In the genomic region with DNA sequence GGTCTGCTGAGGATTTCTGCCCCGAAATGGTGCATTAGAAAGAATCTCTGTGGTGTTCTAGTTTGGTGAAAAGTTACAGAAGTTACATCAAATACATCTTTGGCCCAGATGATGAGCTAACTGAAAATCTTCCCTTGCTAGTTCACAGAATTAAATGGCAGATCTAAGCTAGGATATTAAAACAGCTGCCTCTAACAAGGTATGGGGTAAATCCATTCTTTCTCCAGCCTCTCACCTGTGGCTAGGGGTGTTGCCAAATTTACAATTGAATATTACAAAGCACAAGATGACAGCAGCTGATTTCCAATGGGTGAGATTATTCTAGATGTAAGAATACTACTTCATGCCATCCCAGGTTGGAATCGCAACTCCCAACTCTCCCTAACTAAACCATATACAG, we compare ENCODE assay signal across 8 mouse cellular contexts. TPM values are rescaled to one million over a fixed set of nuclear protein-coding genes. Genes with fewer than 3 reads are reported as not detected.
DNase-seq lines count a peak whose midpoint lies in the region; ATAC-seq and TF ChIP-seq lines count a peak whose summit lies in the region.

A gene (plus strand): TSS at position 301 of the 400 bp plus-strand sequence.

- peak within 1 kb of the TSS; percentile 96 for H3K4me3 ChIP-seq in kidney, embryonic 14.5 days (ENCODE audit: low read length)
- peak within 1 kb of the TSS; percentile 94 for H3K4me3 ChIP-seq in gastrocnemius, adult 2 months
- H3K4me3 ChIP-seq in hindbrain, postnatal 0 days (ENCODE audit: low read length), result peak within 1 kb of the TSS; percentile 79

- intact Hi-C loops in gastrocnemius, adult 2 months (cut with DNase I), result loop anchor here (5.0 kb wide), 1 partner anchor 91 kb away; no protein-coding TSS in a partner anchor

- H3K4me2 ChIP-seq in kidney, embryonic 14.5 days (replicated peaks; ENCODE audit: low read depth, low read length), result peak within 1 kb of the TSS; percentile 60
- peak within 1 kb of the TSS; percentile 81 for H3K4me2 ChIP-seq in hindbrain, postnatal 0 days (ENCODE audit: low read depth, low read length)

- H3K9ac ChIP-seq in kidney, embryonic 14.5 days (ENCODE audit: low read depth, low read length), result peak within 1 kb of the TSS; percentile 99
- peak within 1 kb of the TSS; percentile 100 for H3K9ac ChIP-seq in hindbrain, postnatal 0 days (replicated peaks; ENCODE audit: low read length)

- peaks cover 10% of the 10 kb centered on the region for H3K4me1 ChIP-seq in kidney, embryonic 14.5 days (ENCODE audit: control insufficient read depth, insufficient read depth, low read length)
- no peaks in the 10 kb centered on the region; the same call in 1 of the 2 replicates for H3K4me1 ChIP-seq in hindbrain, postnatal 0 days (ENCODE audit: insufficient read depth, low read length)

- H3K27ac ChIP-seq in kidney, embryonic 14.5 days (ENCODE audit: low read depth, low read length), result peak within 1 kb of the TSS; percentile 98
- peak within 1 kb of the TSS; percentile 99 for H3K27ac ChIP-seq in gastrocnemius, adult 2 months
- H3K27ac ChIP-seq in hindbrain, postnatal 0 days, result peak within 1 kb of the TSS; percentile 92

- 40% methylated on average over 2 of the region's 2 CpGs for WGBS in kidney, embryonic 14.5 days
- WGBS in hindbrain, postnatal 0 days, result 46% methylated on average over 2 of the region's 2 CpGs

- H3K27me3 ChIP-seq in kidney, embryonic 14.5 days (ENCODE audit: control insufficient read depth, insufficient read depth, low read length), result no peaks in the 10 kb centered on the region
- H3K27me3 ChIP-seq in hindbrain, postnatal 0 days (ENCODE audit: insufficient read depth, low read length), result no peaks in the 10 kb centered on the region

- no peaks in the 10 kb centered on the region for H3K36me3 ChIP-seq in kidney, embryonic 14.5 days (ENCODE audit: control insufficient read depth, insufficient read depth, low read length)
- H3K36me3 ChIP-seq in hindbrain, postnatal 0 days (ENCODE audit: insufficient read depth, low read length), result no peaks in the 10 kb centered on the region

- no peak for DNase-seq in kidney, postnatal 10 days
- DNase-seq in adrenal gland, adult 8-10 months, result no peak
- DNase-seq in gastrocnemius, adult 2 months, result no peak
- no peak for DNase-seq in hindbrain, postnatal 0 days (ENCODE audit: low spot score)
- no peak for DNase-seq in retina, embryonic 14.5 days (ENCODE audit: low spot score)
- no peak for DNase-seq in kidney, adult 8-10 months

- TF ChIP-seq CTCF in gastrocnemius, adult 2 months (IDR thresholded peaks at IDR 0.05), result no peak
- no peak for TF ChIP-seq CTCF in hindbrain, postnatal 0 days (IDR thresholded peaks at IDR 0.05; ENCODE audit: low read depth)

- no peak for ATAC-seq in kidney, embryonic 14.5 days (ENCODE audit: low FRiP score, low TSS enrichment)
- ATAC-seq in hindbrain, postnatal 0 days, result no peak
- ATAC-seq in megakaryocyte, adult 5-6 weeks (ENCODE audit: poor library complexity, severe bottlenecking), result no peak

- H3K9me3 ChIP-seq in kidney, embryonic 14.5 days (ENCODE audit: control insufficient read depth, low read length), result no peaks in the 10 kb centered on the region
- H3K9me3 ChIP-seq in hindbrain, postnatal 0 days (ENCODE audit: low read length), result no peaks in the 10 kb centered on the region

RNA-seq across cellular contexts. Expression of the gene that starts here (rescaled TPM):
- polyA plus RNA-seq in kidney, embryonic 14.5 days (2014; fragmentation: Nextera tagmentation; extraction: Ambion mirVana), result 134 and 163 TPM in 2 replicates
- total RNA-seq in adrenal gland, adult 8-10 months (2022), result 100 to 1,000 TPM in 3 of 4 experiments, 10 to 100 TPM in 1; 94.2 to 119 (median 109) TPM
- 10 to 100 TPM; 70.4 to 70.9 TPM for total RNA-seq in gastrocnemius, adult 2 months (2021)
- total RNA-seq in hindbrain, postnatal 0 days (2014; rRNA removed), result 83.3 and 93.3 TPM in 2 replicates
- 111 TPM in 2 replicates for polyA plus RNA-seq in hindbrain, postnatal 0 days (2015; fragmentation: Nextera tagmentation; extraction: Ambion mirVana)
- total RNA-seq in megakaryocyte, adult 5-6 weeks (2015), result 138 and 160 TPM in 2 replicates
- total RNA-seq in megakaryocyte, adult 5-6 weeks (2017), result 94.6 and 95.0 TPM in 2 replicates
